Mouse (Mus musculus) cerebellum, adult 11 months (tissue): Measurements from ENCODE around the gene Cyb5r1.
"Not testable (repeated sequence)": the region's sequence is repeated elsewhere in the genome, so short reads cannot be mapped to it uniquely, and the experiment has no call there.

ENCODE experiments used
- DNase-seq: peaks from one replicate; pipeline ENCODE4 v3.0.0; 2022

Cyb5r1 gene

GRCm38 (mm10) chr1:134414501-134415167 is 9.3 kb downstream of the Cyb5r1 start:
- no peak for DNase-seq

DNA sequence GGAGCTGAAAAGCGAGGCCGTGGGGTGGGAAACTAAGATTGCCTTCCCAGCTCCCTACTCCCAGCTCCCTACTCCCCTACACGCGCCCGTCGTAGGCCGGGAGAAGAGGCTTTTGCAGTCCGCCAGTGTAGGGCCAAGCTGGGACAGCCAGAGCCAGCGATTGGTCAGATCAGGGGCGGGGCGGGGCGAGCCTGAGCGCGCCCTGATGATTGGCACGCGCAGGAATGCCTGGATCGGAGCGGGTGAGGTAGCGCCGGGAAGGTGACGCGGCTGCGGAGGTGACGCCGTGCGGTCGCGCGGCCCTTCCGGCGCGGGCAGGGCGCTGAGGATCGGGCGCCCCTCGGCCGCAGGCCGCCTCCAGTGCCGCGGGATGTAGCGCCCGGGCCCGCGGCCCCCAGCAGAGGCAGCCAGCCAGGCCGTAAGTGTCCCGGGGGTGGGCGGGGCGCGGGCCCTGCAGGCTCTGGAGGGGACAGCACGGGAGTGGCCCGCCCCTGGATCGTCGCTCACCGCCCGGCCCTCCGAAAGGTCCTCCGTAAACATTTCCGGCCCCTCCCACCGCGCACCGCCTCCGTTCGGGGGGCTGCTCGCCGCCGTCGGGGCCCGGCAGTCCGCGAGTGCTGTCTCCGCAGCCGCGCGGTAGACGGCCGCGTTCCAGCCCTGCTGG is 9.9 kb downstream of the Cyb5r1 start, which contains the start of gene Adipor1:
Adipor1 (plus strand) TSS at position 211 of the 664 bp plus-strand sequence.
- DNase-seq: peak; percentile 96

- no peak for DNase-seq
Observed at GRCm38 (mm10) chr1:134418414-134418975, 13.1 kb downstream of the Cyb5r1 start.

DNA sequence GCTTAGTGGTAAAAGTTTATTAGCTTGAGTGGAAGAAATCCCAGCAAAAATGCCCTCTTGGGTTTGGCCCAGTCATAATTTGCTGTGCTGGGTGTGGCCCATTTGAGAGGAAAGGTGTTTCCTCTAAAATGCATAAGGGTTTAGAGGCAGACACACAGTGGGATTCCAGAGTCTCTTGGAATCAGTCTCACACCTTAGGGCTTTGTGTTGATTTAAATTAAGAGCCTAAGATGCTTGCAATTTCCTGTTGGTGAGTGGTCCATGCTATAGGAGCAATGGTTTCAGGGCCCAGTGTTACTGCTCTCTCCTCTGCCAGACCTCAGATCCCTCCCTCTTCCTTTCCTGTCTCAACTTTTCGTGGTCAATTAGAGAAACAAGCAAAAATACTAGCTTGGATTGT is 13.8 kb downstream of the Cyb5r1 start:
- no peak for DNase-seq

DNA sequence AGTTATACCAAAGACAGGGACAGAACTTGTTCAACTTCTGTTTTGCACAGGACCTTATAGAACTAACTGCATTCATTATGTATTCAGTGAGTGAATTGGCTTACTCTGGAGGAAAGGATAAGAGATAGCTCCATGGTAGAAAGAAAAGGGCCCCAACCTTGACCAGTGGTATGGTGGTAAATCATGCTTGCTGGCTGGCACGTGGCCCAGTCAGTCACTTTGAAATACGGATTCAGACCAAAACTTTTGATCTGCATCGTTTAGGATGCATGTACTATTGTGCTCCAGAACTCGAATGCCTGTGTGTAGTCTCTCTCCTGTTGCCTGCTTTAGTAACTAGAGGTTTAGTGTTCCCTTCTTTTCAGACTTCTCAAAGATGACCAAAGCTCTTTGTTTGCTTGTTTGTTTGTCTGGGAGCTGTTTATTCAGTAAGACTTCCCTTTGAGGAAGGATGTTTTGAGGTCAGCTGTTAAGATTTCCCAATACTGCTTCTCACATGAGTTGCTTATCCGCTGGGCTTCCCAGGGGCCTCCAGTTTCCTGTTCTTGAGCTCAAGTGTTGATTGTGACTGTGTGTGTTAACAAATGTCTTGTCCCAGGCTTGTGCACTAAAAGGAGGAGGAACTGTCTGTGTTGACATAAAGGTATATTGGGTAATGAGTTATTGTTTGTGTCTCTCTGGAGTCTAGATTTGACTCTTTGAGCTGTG is 14.5 kb downstream of the Cyb5r1 start:
- DNase-seq: no peak

GRCm38 (mm10) chr1:134423911-134424310 is 18.6 kb downstream of the Cyb5r1 start:
- no peak for DNase-seq

DNA sequence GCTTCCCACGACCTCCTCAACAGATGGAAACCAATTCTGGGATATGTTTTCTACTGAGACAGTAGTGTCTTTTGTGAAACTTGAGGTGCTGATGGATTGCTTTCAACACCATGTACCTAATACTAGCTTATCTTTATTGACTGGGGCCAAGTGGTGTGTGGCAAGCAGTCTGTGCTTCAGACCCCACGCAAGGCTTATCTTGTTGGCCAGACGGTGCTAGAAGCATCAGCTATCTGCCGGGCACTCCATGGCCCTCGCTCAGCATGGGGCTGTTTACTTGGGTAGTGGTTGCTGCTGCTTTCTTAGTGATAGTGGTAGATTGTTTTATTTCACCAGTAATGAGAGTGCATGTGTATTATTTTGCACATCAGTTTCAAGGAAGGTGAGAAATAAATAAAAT is 20.9 kb downstream of the Cyb5r1 start:
- no peak for DNase-seq

DNA sequence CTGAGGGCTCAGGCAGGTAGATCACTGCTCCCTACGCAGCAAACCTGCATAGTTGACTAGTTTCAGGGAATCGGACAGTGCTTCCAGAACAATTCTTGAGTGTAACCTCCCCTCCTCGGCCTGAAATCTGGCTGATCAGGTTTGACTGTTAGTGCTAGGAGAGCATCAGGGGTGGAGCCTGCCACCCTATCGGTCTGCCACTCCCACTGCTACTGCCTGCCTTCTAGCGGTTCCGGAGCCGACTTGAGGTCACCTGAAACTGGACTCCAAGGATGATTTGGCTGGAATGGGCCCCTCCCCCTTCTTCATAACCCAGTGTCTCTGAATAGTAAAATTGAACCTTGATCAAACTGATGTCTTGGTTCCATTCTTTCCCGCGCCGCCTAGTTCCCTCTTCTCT is 27.6 kb downstream of the Cyb5r1 start:
- no peak for DNase-seq

DNA sequence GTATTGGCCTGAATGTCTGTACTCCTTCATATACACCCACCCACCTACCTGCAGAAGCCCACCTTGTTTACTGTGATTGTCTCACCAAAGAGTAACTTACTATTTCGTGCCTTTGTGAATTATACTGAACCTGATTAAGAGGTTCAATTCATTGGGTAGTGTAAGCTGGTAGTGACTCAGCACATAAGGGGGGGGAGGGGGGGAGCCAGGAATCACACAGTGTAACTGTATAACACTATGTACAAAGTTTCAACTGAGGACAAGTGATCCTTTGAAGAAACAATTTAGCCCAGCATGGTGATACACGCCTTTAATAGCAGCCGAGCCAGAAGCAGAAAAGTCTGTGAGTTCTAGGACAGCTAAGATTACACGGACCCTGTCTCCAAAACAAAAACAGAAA is 28.1 kb downstream of the Cyb5r1 start:
- no peak for DNase-seq

GRCm38 (mm10) chr1:134435414-134435813 is 30.1 kb downstream of the Cyb5r1 start:
- no peak for DNase-seq

DNA sequence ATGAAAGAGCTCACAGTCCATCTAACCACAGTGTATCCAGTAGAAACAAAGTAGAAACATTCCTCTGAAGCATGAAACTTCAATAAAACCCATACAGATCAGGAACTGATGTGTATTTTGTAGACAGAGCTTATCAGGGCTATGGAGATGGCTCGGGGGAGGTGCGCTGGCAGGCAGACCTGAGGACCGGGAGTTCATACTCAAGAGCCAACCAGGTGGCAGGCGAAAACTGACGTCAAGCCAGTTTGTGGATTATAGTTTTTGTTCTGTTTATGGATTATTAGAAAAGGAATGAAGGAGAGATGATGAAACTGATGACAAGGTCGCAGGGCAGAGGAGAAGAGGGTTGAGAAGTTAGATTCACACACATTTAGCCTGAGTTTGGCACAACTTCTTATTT is 35.1 kb downstream of the Cyb5r1 start:
- no peak for DNase-seq

GRCm38 (mm10) chr1:134441737-134442136 is 36.4 kb downstream of the Cyb5r1 start:
- not testable (repeated sequence) for DNase-seq

DNA sequence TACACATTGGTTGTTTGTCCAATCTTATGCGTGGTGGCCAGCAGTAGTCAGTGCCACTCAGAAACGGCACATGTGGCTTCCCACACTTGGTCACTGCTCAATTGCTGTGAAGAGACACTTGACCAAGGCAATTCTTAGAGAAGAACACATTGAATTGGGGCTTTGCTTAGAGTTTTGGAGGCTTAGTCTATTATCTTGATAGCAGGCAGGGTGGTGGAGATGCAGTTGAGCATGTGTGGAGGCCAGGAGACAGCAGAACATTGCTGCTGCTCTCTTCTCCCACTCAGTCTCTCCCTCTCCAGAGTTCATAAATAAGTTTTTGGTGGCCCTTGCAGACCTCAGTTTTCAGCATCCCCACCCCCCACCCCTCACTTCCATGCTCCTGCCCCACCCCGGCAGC is 37.0 kb downstream of the Cyb5r1 start:
- DNase-seq: no peak

DNA sequence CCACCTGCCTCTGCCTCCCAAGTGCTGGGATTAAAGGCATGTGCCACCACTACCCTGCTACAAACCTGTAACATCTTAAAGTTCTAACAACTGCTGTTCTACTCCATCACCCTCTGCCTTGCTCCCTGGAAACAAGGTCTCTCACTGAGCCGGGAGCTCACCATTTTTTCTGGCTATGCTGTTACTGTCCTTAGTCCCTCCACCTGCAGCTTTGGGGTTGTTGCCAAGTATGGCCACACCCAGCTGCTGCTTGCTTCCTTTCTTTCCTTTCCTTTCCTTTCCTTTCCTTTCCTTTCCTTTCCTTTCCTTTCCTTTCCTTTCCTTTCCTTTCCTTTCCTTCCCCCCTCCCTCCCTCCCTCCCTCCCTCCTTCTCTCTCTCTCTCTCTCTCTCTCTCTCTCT is 37.9 kb downstream of the Cyb5r1 start:
- DNase-seq: not testable (repeated sequence)

DNA sequence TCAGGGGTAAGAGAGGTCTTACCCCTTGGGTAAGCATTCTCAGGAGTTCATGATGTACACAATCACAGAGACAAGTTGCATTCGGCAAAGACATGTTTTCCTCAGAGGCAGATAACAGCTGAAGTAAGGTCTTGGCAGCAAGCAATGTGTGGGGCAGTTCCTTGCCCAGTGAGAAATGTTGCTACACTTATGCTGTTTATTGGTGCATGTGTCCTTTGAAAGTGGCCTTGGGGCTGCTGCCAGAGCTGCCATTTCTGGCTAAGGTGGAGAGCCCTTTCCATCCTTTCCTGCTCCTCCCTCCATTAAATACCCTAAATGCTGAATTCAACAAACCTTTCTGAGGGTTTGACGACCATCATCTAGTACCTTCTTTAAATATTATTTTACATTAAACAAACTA is 40.1 kb downstream of the Cyb5r1 start:
- no peak for DNase-seq

- not testable (repeated sequence) for DNase-seq
Observed at GRCm38 (mm10) chr1:134448537-134448936, 43.2 kb downstream of the Cyb5r1 start.

DNA sequence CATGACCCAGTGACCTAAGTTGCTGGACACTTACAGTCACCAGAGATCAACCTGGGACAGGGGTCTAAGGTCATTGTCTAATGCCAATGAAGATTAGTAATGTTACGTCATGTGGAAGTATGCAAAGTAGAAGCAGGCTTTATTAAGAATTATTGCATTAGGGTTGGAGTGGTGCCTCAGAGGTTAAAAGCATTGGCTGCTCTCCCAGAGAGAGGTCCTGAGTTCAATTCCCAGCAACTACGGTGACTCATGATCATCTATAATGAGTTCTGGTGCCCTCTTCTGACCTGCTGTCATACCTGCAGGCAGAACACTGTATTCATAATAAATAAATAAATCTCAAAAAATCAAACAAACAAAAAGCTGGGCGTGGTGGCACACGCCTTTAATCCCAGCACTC is 44.8 kb downstream of the Cyb5r1 start:
- no peak for DNase-seq

DNA sequence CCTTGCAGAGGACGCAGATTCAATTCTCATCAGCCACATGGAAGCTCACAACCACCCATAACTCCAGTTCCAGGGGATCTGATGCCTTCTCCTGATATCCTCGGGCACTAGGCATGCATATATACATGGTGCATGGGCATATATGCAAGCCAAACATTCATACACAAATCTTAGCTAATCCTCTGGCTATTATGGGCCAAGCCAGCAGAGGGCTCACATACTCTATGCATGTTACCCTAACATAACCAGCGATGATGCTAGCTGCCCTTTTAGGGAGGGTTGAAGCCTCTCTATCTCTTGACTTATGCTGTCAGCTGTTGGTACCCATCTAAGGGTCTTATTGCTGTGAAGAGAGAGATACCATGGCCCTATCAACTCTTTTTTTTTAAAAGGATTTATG is 45.6 kb downstream of the Cyb5r1 start:
- peak; percentile 15 for DNase-seq

DNA sequence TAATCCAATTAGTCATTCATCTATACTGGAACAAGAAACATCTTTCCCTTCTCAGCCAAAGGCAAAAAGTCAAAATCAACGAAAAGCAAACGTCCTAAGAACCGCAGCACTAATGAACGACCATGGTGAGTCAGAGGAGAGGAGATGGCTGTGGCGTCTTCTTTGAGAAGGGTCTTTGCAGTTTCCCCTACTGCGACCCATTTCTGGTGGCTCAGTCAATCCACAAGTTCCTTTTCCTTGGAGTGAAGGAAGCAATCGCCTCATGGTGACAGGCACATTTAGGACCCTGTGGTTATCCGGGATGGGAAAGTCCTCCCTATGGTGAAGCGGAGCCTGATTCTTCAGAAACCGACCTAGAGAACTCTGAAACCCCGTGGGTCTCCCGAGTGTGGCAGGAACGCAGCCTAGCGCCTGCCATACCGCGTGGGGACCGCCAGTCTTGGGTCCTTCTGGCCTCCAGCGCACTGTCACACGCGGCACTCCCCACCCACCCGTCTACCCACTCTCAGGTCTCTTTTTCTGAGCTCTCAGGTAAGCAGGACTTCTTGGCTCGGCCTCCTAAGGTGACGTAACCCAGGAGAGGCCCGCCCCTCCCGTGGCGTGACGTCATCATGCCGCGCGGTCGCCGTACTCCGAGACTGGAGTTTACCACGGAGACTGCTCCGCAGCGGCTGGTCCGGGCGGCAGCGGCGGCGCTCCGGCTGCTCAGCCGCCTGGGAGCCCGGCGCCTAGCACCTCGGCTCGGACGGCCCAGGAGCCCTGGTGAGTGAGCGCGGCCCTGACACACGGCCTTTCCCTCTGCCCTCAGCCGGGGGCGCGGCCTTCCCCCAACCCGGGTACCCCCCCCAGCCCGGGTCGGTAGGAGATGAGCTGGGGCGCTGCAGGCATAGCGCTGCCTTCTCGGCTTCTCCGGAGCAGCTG is 49.8 kb downstream of the Cyb5r1 start, which contains the start of gene Klhl12:
Klhl12 (plus strand) TSS at position 628 of the 921 bp plus-strand sequence.
- DNase-seq: peak; percentile 96

DNA sequence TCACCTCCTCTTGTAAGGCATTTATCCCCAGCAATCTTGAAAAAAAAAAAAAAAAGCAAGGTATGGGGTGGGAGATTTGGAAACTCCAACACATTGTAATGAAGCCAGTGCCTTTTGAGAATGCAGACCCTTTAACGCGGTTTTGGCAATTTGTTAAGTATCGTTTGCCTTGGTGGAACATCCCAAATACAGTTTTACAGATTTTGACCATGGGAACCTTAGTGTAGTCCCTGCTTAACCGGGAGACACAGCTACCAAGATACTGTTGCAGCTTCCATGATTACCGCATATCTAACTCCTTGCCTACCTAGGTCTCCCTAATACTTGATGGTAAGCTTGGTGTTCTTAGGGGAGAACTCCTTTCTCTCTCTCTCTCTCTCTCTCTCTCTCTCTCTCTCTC is 50.7 kb downstream of the Cyb5r1 start:
- no peak for DNase-seq

- no peak for DNase-seq
Observed at GRCm38 (mm10) chr1:134458139-134458727, 52.9 kb downstream of the Cyb5r1 start.
